ENCODE assay signal across 15 mouse cellular contexts in the genomic region with DNA sequence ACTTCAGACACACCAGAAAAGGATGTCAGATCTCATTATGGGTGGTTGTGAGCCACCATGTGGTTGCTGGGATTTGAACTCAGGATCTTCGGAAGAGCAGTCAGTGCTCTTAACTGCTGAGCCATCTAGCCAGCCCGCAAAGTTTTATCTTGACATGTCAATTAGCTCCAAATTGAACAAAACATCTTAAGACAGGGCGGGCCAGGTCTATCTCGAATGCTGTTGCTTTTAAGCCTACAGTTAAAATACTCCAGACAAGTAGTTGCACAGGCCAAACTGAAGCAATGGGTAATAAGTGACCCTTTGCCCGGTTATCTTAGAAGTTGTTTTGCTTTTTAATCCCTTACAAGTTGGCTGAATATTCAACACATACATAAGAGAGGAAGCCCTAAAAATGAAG.
"Had no signal": no experiment of that assay in that cellular context is flagged by ENCODE, and none has a peak within 500 bp of the region (broad histone marks: within the 10 kb centered on the region; RNA-seq: fewer than 3 reads in every experiment).

No protein-coding gene starts in this region.

- H3K4me2 ChIP-seq: limb, embryonic 15.5 days; lung, embryonic 14.5 days; neural tube, embryonic 13.5 days had no signal

- DNase-seq: kidney, adult 8-10 months; kidney, postnatal 25 days; layer of hippocampus, adult 9-11 months; layer of hippocampus, postnatal 36 days; lung, embryonic 14.5 days; lung, postnatal 10 days; lung, postnatal 4 days; retina, postnatal 1 day; thymus, adult 18-20 months; thymus, postnatal 14 days had no signal

- H3K9ac ChIP-seq: limb, embryonic 15.5 days; lung, embryonic 14.5 days; neural tube, embryonic 13.5 days had no signal

- H3K4me3 ChIP-seq: limb, embryonic 15.5 days; midbrain, embryonic 10.5 days; neural tube, embryonic 13.5 days had no signal

- H3K9me3 ChIP-seq: limb, embryonic 15.5 days; midbrain, embryonic 10.5 days; neural tube, embryonic 13.5 days had no signal

- ATAC-seq: intestine, postnatal 0 days; midbrain, embryonic 16.5 days had no signal

- H3K27ac ChIP-seq: limb, embryonic 15.5 days; midbrain, embryonic 10.5 days; neural tube, embryonic 13.5 days had no signal

- H3K27me3 ChIP-seq: limb, embryonic 15.5 days; neural tube, embryonic 13.5 days had no signal
